ENCODE assay signal across 9 mouse cellular contexts in genomic region chr10:81863409-81864407, GRCm38 (mm10). TPM values are rescaled to one million over a fixed set of nuclear protein-coding genes. Genes with fewer than 3 reads are reported as not detected.
DNase-seq lines count a peak whose midpoint lies in the region; ATAC-seq and TF ChIP-seq lines count a peak whose summit lies in the region.
"Not testable (repeated sequence)": the region's sequence is repeated elsewhere in the genome, so short reads cannot be mapped to it uniquely, and the experiment has no call there.
"Had no signal": no experiment of that assay in that cellular context is flagged by ENCODE, and none has a peak within 500 bp of the region (broad histone marks: within the 10 kb centered on the region; RNA-seq: fewer than 3 reads in every experiment).

Gene Gm32687, plus strand, starts transcription at chr10:81863934.

- TF ChIP-seq EP300 in stomach, postnatal 0 days (optimal IDR thresholded peaks at IDR 0.05): not testable (repeated sequence)

- not testable (repeated sequence) for H3K27me3 ChIP-seq in embryonic facial prominence, embryonic 14.5 days (replicated peaks; ENCODE audit: control insufficient read depth, insufficient read depth, low read length); hindbrain, embryonic 15.5 days; liver, embryonic 16.5 days (ENCODE audit: control insufficient read depth, insufficient read depth, low read depth, low read length); stomach, postnatal 0 days (ENCODE audit: control insufficient read depth, insufficient read depth, low read length)

- not testable (repeated sequence) for H3K9me3 ChIP-seq in embryonic facial prominence, embryonic 14.5 days (ENCODE audit: control insufficient read depth, low read length); hindbrain, embryonic 15.5 days; liver, embryonic 16.5 days (replicated peaks; ENCODE audit: control insufficient read depth, low read length); stomach, postnatal 0 days (ENCODE audit: control insufficient read depth, low read length)

- ATAC-seq in embryonic facial prominence, embryonic 14.5 days (ENCODE audit: low read depth): peak; percentile 100
- ATAC-seq in granulocyte monocyte progenitor cell, adult 5-6 weeks (replicated peaks; ENCODE audit: poor library complexity, severe bottlenecking): peak; percentile 99
- ATAC-seq in hindbrain, embryonic 15.5 days (ENCODE audit: low FRiP score, low read depth): peak; percentile 100
- ATAC-seq in liver, embryonic 16.5 days (ENCODE audit: low read depth): peak; percentile 99
- peak; percentile 100 for ATAC-seq in monocyte, adult 5-6 weeks (replicated peaks; ENCODE audit: insufficient number of reproducible peaks, low FRiP score, low TSS enrichment, poor library complexity, severe bottlenecking)
- peak; percentile 100 for ATAC-seq in stomach, postnatal 0 days (ENCODE audit: low FRiP score, low TSS enrichment)

- 19% methylated on average over 4 of the region's 49 CpGs for WGBS in embryonic facial prominence, embryonic 14.5 days
- WGBS in hindbrain, embryonic 15.5 days: 34% methylated on average over 6 of the region's 49 CpGs
- 33% methylated on average over 4 of the region's 49 CpGs for WGBS in liver, embryonic 16.5 days (ENCODE audit: insufficient replicate concordance)
- 25% methylated on average over 3 of the region's 49 CpGs for WGBS in stomach, postnatal 0 days

- H3K36me3 ChIP-seq in embryonic facial prominence, embryonic 14.5 days (ENCODE audit: control insufficient read depth, insufficient read depth, low read length); hindbrain, embryonic 15.5 days; liver, embryonic 16.5 days (ENCODE audit: control insufficient read depth, insufficient read depth); stomach, postnatal 0 days (ENCODE audit: control insufficient read depth, insufficient read depth, low read length): not testable (repeated sequence)

- not testable (repeated sequence) for H3K9ac ChIP-seq in embryonic facial prominence, embryonic 14.5 days (ENCODE audit: low read depth, low read length); hindbrain, embryonic 15.5 days; liver, embryonic 16.5 days (ENCODE audit: low read depth, low read length); stomach, postnatal 0 days (ENCODE audit: low read length)

- H3K4me2 ChIP-seq in embryonic facial prominence, embryonic 14.5 days (ENCODE audit: low read depth, low read length); liver, embryonic 16.5 days (ENCODE audit: low read depth, low read length); stomach, postnatal 0 days (replicated peaks; ENCODE audit: low read depth): not testable (repeated sequence)
- peak within 1 kb of the TSS; percentile 28; the same call in 1 of the 2 replicates for H3K4me2 ChIP-seq in hindbrain, embryonic 15.5 days

- TF ChIP-seq CTCF in stomach, postnatal 0 days (IDR thresholded peaks at IDR 0.05; ENCODE audit: low read depth): not testable (repeated sequence)

- not testable (repeated sequence) for H3K27ac ChIP-seq in embryonic facial prominence, embryonic 14.5 days (replicated peaks; ENCODE audit: low read depth, low read length); hindbrain, embryonic 15.5 days (replicated peaks); liver, embryonic 16.5 days (ENCODE audit: low read length); stomach, postnatal 0 days (replicated peaks)

- not testable (repeated sequence) for H3K4me3 ChIP-seq in embryonic facial prominence, embryonic 14.5 days (ENCODE audit: low read depth, low read length); hindbrain, embryonic 15.5 days; liver, embryonic 16.5 days (ENCODE audit: low read depth, low read length); stomach, postnatal 0 days (ENCODE audit: low read depth, low read length)

- peak; percentile 3 for DNase-seq in adrenal gland, postnatal 14 days
- not testable (repeated sequence) for DNase-seq in embryonic facial prominence, embryonic 14.5 days (ENCODE audit: low spot score); stomach, postnatal 0 days (ENCODE audit: low spot score)
- peak; percentile 1 for DNase-seq in layer of hippocampus, adult 8-10 months (ENCODE audit: low spot score in 2 of 2)

- not testable (repeated sequence) for H3K4me1 ChIP-seq in embryonic facial prominence, embryonic 14.5 days (ENCODE audit: control insufficient read depth, insufficient read depth, low read length); hindbrain, embryonic 15.5 days (replicated peaks); liver, embryonic 16.5 days (ENCODE audit: control insufficient read depth, low read depth, low read length); stomach, postnatal 0 days (replicated peaks; ENCODE audit: control insufficient read depth, insufficient read depth)

RNA-seq across cellular contexts. Expression of gene Gm32687, which starts in this region (rescaled TPM):
- 1.4 and 2.0 TPM in 2 replicates for total RNA-seq in adrenal gland, postnatal 14 days (2021)
- 9.0 and 11.0 TPM in 2 replicates for polyA plus RNA-seq in embryonic facial prominence, embryonic 14.5 days (2014; fragmentation: Nextera tagmentation; extraction: Ambion mirVana)
- 5.4 and 9.4 TPM in 2 replicates for total RNA-seq in granulocyte monocyte progenitor cell, adult 5-6 weeks (2014; fragmentation: Nextera tagmentation)
- 4.2 and 7.1 TPM in 2 replicates for total RNA-seq in granulocyte monocyte progenitor cell, adult 5-6 weeks (2017)
- polyA plus RNA-seq in hindbrain, embryonic 15.5 days (2015; fragmentation: Nextera tagmentation; extraction: Ambion mirVana): 8.2 and 10.3 TPM in 2 replicates
- total RNA-seq in layer of hippocampus, adult 8-10 months (2022): 1 to 10 TPM; 2.0 to 4.2 (median 3.4) TPM
- polyA plus RNA-seq in liver, embryonic 16.5 days (2015; fragmentation: Nextera tagmentation; extraction: Ambion mirVana): 2.1 TPM in 2 replicates
- total RNA-seq in monocyte, adult 5-6 weeks (2017): 5.4 to 8.2 TPM (median 7.3 TPM) in 3 replicates
- polyA plus RNA-seq in stomach, postnatal 0 days (2015; fragmentation: Nextera tagmentation; extraction: Ambion mirVana): 4.0 and 4.6 TPM in 2 replicates
- polyA plus RNA-seq: erythroblast, embryonic 14.5 days had no signal
